Mouse (Mus musculus): ENCODE measurements around the gene Rassf3. TPM values are rescaled to one million over a fixed set of nuclear protein-coding genes. Genes with fewer than 3 reads are reported as not detected.

Gene Rassf3
- 111 TPM for polyA plus RNA-seq (2014; fragmentation: Illumina TruSeq; extraction: RNeasy Lipid Tissue Mini Kit (QIAGEN cat#74804); ENCODE audit: low read depth, low replicate concordance)

GRCm38 (mm10) chr10:121476190-121476967, at the start of gene Rassf3:
Gene Rassf3 (minus strand): TSS chr10:121476347.

GRCm38 (mm10) chr10:121364801-121365564, 111.2 kb downstream of the Rassf3 start, which contains the start of gene Gns:
Gene Gns (plus strand): TSS chr10:121365090.

Other genes with a start within 250 kb of the Rassf3 start
- 1.6 TPM for gene Tbc1d30, start 125.1 kb downstream of the Rassf3 start, polyA plus RNA-seq (2014; fragmentation: Illumina TruSeq; extraction: RNeasy Lipid Tissue Mini Kit (QIAGEN cat#74804); ENCODE audit: low read depth, low replicate concordance)
- gene Gns, start 111.3 kb downstream of the Rassf3 start, polyA plus RNA-seq (2014; fragmentation: Illumina TruSeq; extraction: RNeasy Lipid Tissue Mini Kit (QIAGEN cat#74804); ENCODE audit: low read depth, low replicate concordance): 73.6 TPM
- 20.7 TPM for gene Tbk1, start 110.4 kb upstream of the Rassf3 start, polyA plus RNA-seq (2014; fragmentation: Illumina TruSeq; extraction: RNeasy Lipid Tissue Mini Kit (QIAGEN cat#74804); ENCODE audit: low read depth, low replicate concordance)
- gene Xpot, start 150.0 kb upstream of the Rassf3 start, polyA plus RNA-seq (2014; fragmentation: Illumina TruSeq; extraction: RNeasy Lipid Tissue Mini Kit (QIAGEN cat#74804); ENCODE audit: low read depth, low replicate concordance): 33.3 TPM
- gene D930020B18Rik, start 165.2 kb upstream of the Rassf3 start, polyA plus RNA-seq (2014; fragmentation: Illumina TruSeq; extraction: RNeasy Lipid Tissue Mini Kit (QIAGEN cat#74804); ENCODE audit: low read depth, low replicate concordance): not detected